Mouse (Mus musculus) testis, adult 2 months (tissue): ENCODE measurements at regions not wholly inside any gene's neighbourhood (a gene's known extent, or its start where the extent isn't known, plus 50 kb on each side); places are given as distances from the start of the nearest gene placed in this dataset.

ENCODE experiments used
- H3K27ac ChIP-seq: fragments of 200-500 bp; 2 replicates; pipeline ENCODE4 v1.5.1; 2012; ENCODE audit warnings: low read depth, low read length; ENCODE audit not compliant: control insufficient read depth, insufficient read depth
- H3K27me3 ChIP-seq: fragments of 200-500 bp; 2 replicates; pipeline ENCODE4 v1.6.1; 2012; ENCODE audit warnings: mild to moderate bottlenecking, low read length, moderate library complexity; ENCODE audit not compliant: control insufficient read depth, insufficient read depth
- H3K36me3 ChIP-seq: fragments of 200-500 bp; 2 replicates; pipeline ENCODE4 v1.6.1; 2012; ENCODE audit warnings: mild to moderate bottlenecking, low read length; ENCODE audit not compliant: control insufficient read depth, insufficient read depth
- H3K4me1 ChIP-seq: fragments of 200-500 bp; 2 replicates; pipeline ENCODE4 v1.6.1; 2012; ENCODE audit warnings: low read length; ENCODE audit not compliant: control insufficient read depth, insufficient read depth
- H3K4me3 ChIP-seq: fragments of 200-500 bp; 2 replicates; pipeline ENCODE4 v1.5.1; 2012; ENCODE audit warnings: low read depth, mild to moderate bottlenecking, low read length, moderate library complexity, mixed read lengths; ENCODE audit not compliant: control insufficient read depth
- CTCF ChIP-seq: fragments of 200-500 bp; IDR thresholded peaks from 2 replicates; pipeline ENCODE4 v1.5.1; 2012; ENCODE audit warnings: low read depth, mild to moderate bottlenecking, inconsistent platforms, low read length, moderate library complexity; ENCODE audit not compliant: control insufficient read depth, insufficient read depth, insufficient replicate concordance
- POLR2A ChIP-seq: fragments of 200-500 bp; IDR thresholded peaks from 2 replicates; pipeline ENCODE4 v1.6.1; 2012; ENCODE audit warnings: low read depth, mild to moderate bottlenecking, inconsistent platforms, low read length, moderate library complexity; ENCODE audit not compliant: control insufficient read depth

DNA sequence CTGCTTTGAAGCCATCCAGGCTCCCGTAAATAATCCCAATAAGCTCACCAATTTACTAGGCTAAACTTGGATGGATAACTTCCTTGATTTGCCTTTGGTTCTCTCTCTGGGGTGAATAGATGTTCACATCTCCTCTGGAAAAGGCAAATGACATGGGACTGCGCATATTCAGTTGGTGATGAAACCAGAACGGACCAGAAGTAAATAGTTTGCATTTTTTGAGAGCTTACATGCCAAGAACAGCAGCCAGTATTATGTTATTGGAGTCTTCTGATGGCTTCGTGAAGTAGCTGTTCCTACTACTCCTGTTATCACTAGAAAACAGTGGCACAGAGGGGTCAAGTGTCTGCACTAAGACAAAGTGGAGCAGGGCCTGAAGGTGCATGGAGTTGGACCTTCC, 434.5 kb upstream of the Klhl29 start:
- Histone ChIP-seq H3K4me3 (no peak overlapping the region), H3K27me3 (no peaks in the 10 kb centered on the region), H3K27ac (no peak overlapping the region), H3K4me1 (peaks cover 3% of the 10 kb centered on the region), H3K36me3 (no peaks in the 10 kb centered on the region)
- no peak for TF ChIP-seq CTCF
- no peak for TF ChIP-seq POLR2A

- Histone ChIP-seq H3K27ac (no peak overlapping the region), H3K36me3 (no peaks in the 10 kb centered on the region), H3K4me3 (no peak overlapping the region), H3K4me1 (peaks cover 3% of the 10 kb centered on the region), H3K27me3 (no peaks in the 10 kb centered on the region)
- TF ChIP-seq POLR2A, result no peak
- TF ChIP-seq CTCF, result no peak
Measured at GRCm38 (mm10) chr12:5807996-5808886, 432.8 kb upstream of the Klhl29 start.

DNA sequence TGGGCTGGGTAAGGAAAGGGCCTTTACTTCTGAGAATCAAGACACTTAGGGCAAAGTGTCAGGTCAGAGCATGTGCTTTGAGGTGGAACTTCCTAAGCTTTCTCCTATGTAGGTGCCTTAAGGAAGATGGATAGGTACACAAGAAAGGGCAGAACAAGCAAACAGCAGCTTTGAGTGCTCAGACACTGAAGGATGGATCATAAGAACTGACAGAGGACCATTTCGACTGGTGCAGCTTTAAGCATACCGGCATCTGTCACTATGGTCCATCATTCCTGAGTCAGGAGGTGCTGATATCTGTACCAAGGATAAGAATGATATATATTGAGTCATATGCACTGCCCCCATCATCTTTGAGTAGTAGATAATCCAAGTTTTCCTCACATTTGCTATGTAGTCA, 430.2 kb upstream of the Klhl29 start:
- TF ChIP-seq POLR2A (no peak), CTCF (no peak)
- Histone ChIP-seq H3K27ac (0 out of 2 replicates have a peak overlapping the region, but pooled peaks have one; percentile 32), H3K4me3 (no peak overlapping the region), H3K27me3 (no peaks in the 10 kb centered on the region), H3K36me3 (no peaks in the 10 kb centered on the region), H3K4me1 (peaks cover 3% of the 10 kb centered on the region)

DNA sequence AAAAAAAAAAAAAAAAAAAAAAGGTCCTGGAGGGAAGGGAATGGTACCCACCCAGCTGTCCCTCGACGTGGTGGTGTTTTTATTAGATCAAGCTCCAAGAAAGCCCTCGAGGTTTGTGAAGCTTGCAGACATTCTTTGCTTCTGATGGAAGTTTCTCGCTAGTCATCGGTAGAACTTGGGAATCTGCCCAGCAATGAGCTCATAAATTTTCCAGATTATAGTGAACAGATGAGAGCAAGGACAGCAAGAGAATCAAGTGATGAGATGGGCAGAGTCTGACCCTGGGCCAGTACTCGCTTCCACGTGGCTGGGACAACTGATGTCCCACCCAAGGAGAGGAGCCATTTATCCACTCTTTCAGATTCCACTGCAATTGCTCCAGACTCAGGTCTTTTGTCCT, 417.6 kb upstream of the Klhl29 start:
- Histone ChIP-seq H3K4me3 (no peak overlapping the region), H3K36me3 (no peaks in the 10 kb centered on the region), H3K27me3 (no peaks in the 10 kb centered on the region), H3K27ac (no peak overlapping the region), H3K4me1 (no peaks in the 10 kb centered on the region)
- no peak for TF ChIP-seq CTCF
- no peak for TF ChIP-seq POLR2A

- no peak overlapping the region for H3K4me3 ChIP-seq
- H3K36me3 ChIP-seq, result no peaks in the 10 kb centered on the region
- no peak overlapping the region for H3K27ac ChIP-seq
- H3K4me1 ChIP-seq, result no peaks in the 10 kb centered on the region
- TF ChIP-seq CTCF (no peak), POLR2A (no peak)
- no peaks in the 10 kb centered on the region for H3K27me3 ChIP-seq
Measured at GRCm38 (mm10) chr12:5787074-5787813, 411.8 kb upstream of the Klhl29 start.

- TF ChIP-seq POLR2A, result no peak
- TF ChIP-seq CTCF, result no peak
- Histone ChIP-seq H3K4me1 (no peaks in the 10 kb centered on the region), H3K27me3 (no peaks in the 10 kb centered on the region), H3K4me3 (no peak overlapping the region), H3K36me3 (no peaks in the 10 kb centered on the region), H3K27ac (no peak overlapping the region)
Measured at GRCm38 (mm10) chr12:5781276-5781675, 405.8 kb upstream of the Klhl29 start.

DNA sequence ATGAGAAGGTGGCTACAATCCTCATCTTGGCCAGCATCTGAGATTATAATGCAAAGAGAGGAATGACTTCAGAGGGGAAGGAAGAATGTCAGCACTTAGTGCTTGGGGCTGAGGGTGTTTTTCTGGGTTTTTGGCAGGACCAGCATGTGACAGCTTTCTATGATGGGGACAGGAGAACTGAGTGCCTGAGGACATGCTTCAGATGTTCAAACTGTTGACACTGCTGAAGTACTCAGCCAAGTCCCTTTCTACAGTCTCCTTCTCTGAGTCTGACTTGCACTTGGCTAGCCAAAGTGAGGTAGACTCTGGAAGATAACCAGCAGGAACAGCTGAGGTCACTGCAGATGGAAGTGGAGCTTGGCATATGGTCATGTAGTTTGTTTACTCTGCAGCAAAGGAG, 402.1 kb upstream of the Klhl29 start:
- Histone ChIP-seq H3K27me3 (no peaks in the 10 kb centered on the region), H3K27ac (no peak overlapping the region), H3K4me3 (no peak overlapping the region), H3K36me3 (no peaks in the 10 kb centered on the region), H3K4me1 (no peaks in the 10 kb centered on the region)
- TF ChIP-seq POLR2A (no peak), CTCF (no peak)

GRCm38 (mm10) chr12:5771399-5771978, 396.0 kb upstream of the Klhl29 start:
- no peak overlapping the region for H3K4me3 ChIP-seq
- H3K27ac ChIP-seq, result no peak overlapping the region
- no peaks in the 10 kb centered on the region for H3K4me1 ChIP-seq
- TF ChIP-seq CTCF, result no peak
- no peak for TF ChIP-seq POLR2A
- no peaks in the 10 kb centered on the region for H3K27me3 ChIP-seq
- H3K36me3 ChIP-seq, result no peaks in the 10 kb centered on the region
